Comparison of ENCODE assay signal across 9 mouse cellular contexts in genomic region chr2:75633784-75634183, GRCm38 (mm10). TPM values are rescaled to one million over a fixed set of nuclear protein-coding genes. Genes with fewer than 3 reads are reported as not detected.
DNase-seq lines count a peak whose midpoint lies in the region; ATAC-seq and TF ChIP-seq lines count a peak whose summit lies in the region.
"Had no signal": no experiment of that assay in that cellular context is flagged by ENCODE, and none has a peak within 500 bp of the region (broad histone marks: within the 10 kb centered on the region; RNA-seq: fewer than 3 reads in every experiment).

No protein-coding gene starts in this region.

- TF ChIP-seq CTCF in hindbrain, postnatal 0 days (IDR thresholded peaks at IDR 0.05; ENCODE audit: low read depth) = no peak

- peak; percentile 55; the same call in 1 of the 2 replicates for ATAC-seq in heart, embryonic 15.5 days (replicated peaks; ENCODE audit: insufficient number of reproducible peaks, insufficient read depth, low FRiP score, low read depth)
- no peak for ATAC-seq in heart, embryonic 12.5 days (ENCODE audit: insufficient number of reproducible peaks, low FRiP score)
- peak; percentile 66 for ATAC-seq in intestine, embryonic 15.5 days
- no peak for ATAC-seq in limb, embryonic 11.5 days (ENCODE audit: insufficient number of reproducible peaks, low FRiP score, low TSS enrichment, low read depth)
- ATAC-seq in hindbrain, postnatal 0 days = no peak

- H3K27me3 ChIP-seq in heart, embryonic 15.5 days = no peaks in the 10 kb centered on the region
- H3K27me3 ChIP-seq in heart, embryonic 12.5 days (replicated peaks) = no peaks in the 10 kb centered on the region
- H3K27me3 ChIP-seq in intestine, embryonic 15.5 days (replicated peaks) = no peaks in the 10 kb centered on the region
- no peaks in the 10 kb centered on the region for H3K27me3 ChIP-seq in limb, embryonic 11.5 days (ENCODE audit: control insufficient read depth, insufficient read depth, low read length)
- no peaks in the 10 kb centered on the region for H3K27me3 ChIP-seq in hindbrain, postnatal 0 days (ENCODE audit: insufficient read depth, low read length)
- H3K27me3 ChIP-seq: hindbrain, embryonic 15.5 days had no signal

- no peak overlapping the region for H3K4me2 ChIP-seq in heart, embryonic 15.5 days
- H3K4me2 ChIP-seq in heart, embryonic 12.5 days = no peak overlapping the region
- H3K4me2 ChIP-seq in intestine, embryonic 15.5 days (replicated peaks) = no peak overlapping the region
- H3K4me2 ChIP-seq in limb, embryonic 11.5 days (ENCODE audit: low read depth, severe bottlenecking) = no peak overlapping the region
- no peak overlapping the region for H3K4me2 ChIP-seq in hindbrain, postnatal 0 days (ENCODE audit: low read depth, low read length)
- H3K4me2 ChIP-seq: hindbrain, embryonic 15.5 days had no signal

- no peaks in the 10 kb centered on the region for H3K9me3 ChIP-seq in heart, embryonic 15.5 days (replicated peaks)
- no peaks in the 10 kb centered on the region for H3K9me3 ChIP-seq in heart, embryonic 12.5 days (replicated peaks)
- no peaks in the 10 kb centered on the region for H3K9me3 ChIP-seq in intestine, embryonic 15.5 days
- H3K9me3 ChIP-seq in limb, embryonic 11.5 days (ENCODE audit: control insufficient read depth, low read length) = no peaks in the 10 kb centered on the region
- no peaks in the 10 kb centered on the region for H3K9me3 ChIP-seq in hindbrain, postnatal 0 days (ENCODE audit: low read length)
- H3K9me3 ChIP-seq: hindbrain, embryonic 15.5 days had no signal

- H3K36me3 ChIP-seq in heart, embryonic 15.5 days = no peaks in the 10 kb centered on the region
- H3K36me3 ChIP-seq in heart, embryonic 12.5 days = no peaks in the 10 kb centered on the region
- no peaks in the 10 kb centered on the region for H3K36me3 ChIP-seq in intestine, embryonic 15.5 days
- no peaks in the 10 kb centered on the region for H3K36me3 ChIP-seq in limb, embryonic 11.5 days (ENCODE audit: control insufficient read depth, insufficient read depth, low read length)
- no peaks in the 10 kb centered on the region for H3K36me3 ChIP-seq in hindbrain, postnatal 0 days (ENCODE audit: insufficient read depth, low read length)
- H3K36me3 ChIP-seq: hindbrain, embryonic 15.5 days had no signal

- H3K9ac ChIP-seq in heart, embryonic 15.5 days = no peak overlapping the region
- no peak overlapping the region for H3K9ac ChIP-seq in heart, embryonic 12.5 days
- H3K9ac ChIP-seq in intestine, embryonic 15.5 days = no peak overlapping the region
- no peak overlapping the region for H3K9ac ChIP-seq in limb, embryonic 11.5 days (ENCODE audit: low read length)
- H3K9ac ChIP-seq in hindbrain, postnatal 0 days (replicated peaks; ENCODE audit: low read length) = no peak overlapping the region
- H3K9ac ChIP-seq: hindbrain, embryonic 15.5 days had no signal

- peak; percentile 40 for DNase-seq in limb, embryonic 11.5 days (ENCODE audit: low spot score)
- peak; percentile 14 for DNase-seq in mesoderm, embryonic 11.5 days (ENCODE audit: low read depth, low spot score)
- no peak for DNase-seq in adrenal gland, adult 2 months
- no peak for DNase-seq in testis, postnatal 14 days (ENCODE audit: low spot score)
- no peak for DNase-seq in hindbrain, postnatal 0 days (ENCODE audit: low spot score)

- H3K27ac ChIP-seq in heart, embryonic 15.5 days = no peak overlapping the region
- H3K27ac ChIP-seq in heart, embryonic 12.5 days (ENCODE audit: poor library complexity, severe bottlenecking) = no peak overlapping the region
- H3K27ac ChIP-seq in intestine, embryonic 15.5 days = 0 out of 2 replicates have a peak overlapping the region, but pooled peaks have one; percentile 13
- no peak overlapping the region for H3K27ac ChIP-seq in limb, embryonic 11.5 days (replicated peaks; ENCODE audit: low read depth, low read length)
- H3K27ac ChIP-seq in hindbrain, postnatal 0 days = no peak overlapping the region
- H3K27ac ChIP-seq: hindbrain, embryonic 15.5 days had no signal

- no peak overlapping the region for H3K4me3 ChIP-seq in heart, embryonic 15.5 days
- H3K4me3 ChIP-seq in heart, embryonic 12.5 days = no peak overlapping the region
- no peak overlapping the region for H3K4me3 ChIP-seq in intestine, embryonic 15.5 days (replicated peaks)
- no peak overlapping the region for H3K4me3 ChIP-seq in limb, embryonic 11.5 days (ENCODE audit: low read depth, low read length)
- no peak overlapping the region for H3K4me3 ChIP-seq in hindbrain, postnatal 0 days (ENCODE audit: low read length)
- H3K4me3 ChIP-seq: hindbrain, embryonic 15.5 days had no signal

- H3K4me1 ChIP-seq in heart, embryonic 15.5 days (replicated peaks) = peaks cover 7% of the 10 kb centered on the region
- peaks cover 15% of the 10 kb centered on the region for H3K4me1 ChIP-seq in heart, embryonic 12.5 days (replicated peaks)
- peaks cover 4% of the 10 kb centered on the region; the same call in 1 of the 2 replicates for H3K4me1 ChIP-seq in intestine, embryonic 15.5 days (replicated peaks)
- peaks cover 4% of the 10 kb centered on the region; the same call in 1 of the 2 replicates for H3K4me1 ChIP-seq in limb, embryonic 11.5 days (ENCODE audit: control insufficient read depth, insufficient read depth, low read length)
- H3K4me1 ChIP-seq in hindbrain, postnatal 0 days (ENCODE audit: insufficient read depth, low read length) = no peaks in the 10 kb centered on the region
- H3K4me1 ChIP-seq: hindbrain, embryonic 15.5 days had no signal

- whole genome bisulfite sequencing in heart, embryonic 15.5 days = 67% methylated on average over 5 of the region's 5 CpGs
- WGBS in heart, embryonic 12.5 days = 70% methylated on average over 5 of the region's 5 CpGs
- WGBS in intestine, embryonic 15.5 days = 56% methylated on average over 5 of the region's 5 CpGs
- 52% methylated on average over 5 of the region's 5 CpGs for WGBS in limb, embryonic 11.5 days
- WGBS in hindbrain, postnatal 0 days = 75% methylated on average over 5 of the region's 5 CpGs

RNA-seq across cellular contexts. Expression of gene Hnrnpa3, which starts 25.3 kb away (rescaled TPM):
- 170 and 171 TPM in 2 replicates for polyA plus RNA-seq in heart, embryonic 15.5 days (2015; fragmentation: Nextera tagmentation; extraction: Ambion mirVana)
- polyA plus RNA-seq in heart, embryonic 12.5 days (2016; fragmentation: Nextera tagmentation; extraction: Ambion mirVana) = 221 and 233 TPM in 2 replicates
- polyA plus RNA-seq in intestine, embryonic 15.5 days (2015; fragmentation: Nextera tagmentation; extraction: Ambion mirVana) = 280 and 299 TPM in 2 replicates
- polyA plus RNA-seq in limb, embryonic 11.5 days (2014; fragmentation: Nextera tagmentation; extraction: Ambion mirVana) = 326 and 364 TPM in 2 replicates
- 100 to 1,000 TPM; 311 to 403 TPM for total RNA-seq in adrenal gland, adult 2 months (2021)
- polyA plus RNA-seq in adrenal gland, adult 2 months (2012; rRNA removed) = 3.7 and 3.8 TPM in 2 replicates
- 64.9 and 67.8 TPM in 2 replicates for total RNA-seq in hindbrain, postnatal 0 days (2014; rRNA removed)
- 131 and 137 TPM in 2 replicates for polyA plus RNA-seq in hindbrain, postnatal 0 days (2015; fragmentation: Nextera tagmentation; extraction: Ambion mirVana)

Comparison
In these comparisons a context has a peak if more than half of its experiments do, and no peak if none do; other contexts are left out.
1. ATAC-seq: peak in heart, embryonic 15.5 days (single experiment) and intestine, embryonic 15.5 days (single experiment); none in heart, embryonic 12.5 days (single experiment), limb, embryonic 11.5 days (single experiment) and hindbrain, postnatal 0 days (single experiment).
2. DNase-seq: peak in limb, embryonic 11.5 days (single experiment) and mesoderm, embryonic 11.5 days (single experiment); none in adrenal gland, adult 2 months (single experiment), testis, postnatal 14 days (single experiment) and hindbrain, postnatal 0 days (single experiment).
3. RNA of gene Hnrnpa3, which starts 25.3 kb away (polyA plus RNA-seq): 326 to 364 TPM in limb, embryonic 11.5 days, 280 to 299 TPM in intestine, embryonic 15.5 days, 221 to 233 TPM in heart, embryonic 12.5 days, 170 to 171 TPM in heart, embryonic 15.5 days and 131 to 137 TPM in hindbrain, postnatal 0 days; 3.7 to 3.8 TPM in adrenal gland, adult 2 months; every median in the first group is over 10 times any median in the second.